Mouse (Mus musculus) heart, adult 11 months (tissue): ENCODE measurements around the gene Isyna1.
"Not testable (repeated sequence)": the region's sequence is repeated elsewhere in the genome, so short reads cannot be mapped to it uniquely, and the experiment has no call there.

Source experiments
- DNase-seq: peaks from one replicate; pipeline ENCODE4 v3.0.0; 2022

Gene Isyna1

DNA sequence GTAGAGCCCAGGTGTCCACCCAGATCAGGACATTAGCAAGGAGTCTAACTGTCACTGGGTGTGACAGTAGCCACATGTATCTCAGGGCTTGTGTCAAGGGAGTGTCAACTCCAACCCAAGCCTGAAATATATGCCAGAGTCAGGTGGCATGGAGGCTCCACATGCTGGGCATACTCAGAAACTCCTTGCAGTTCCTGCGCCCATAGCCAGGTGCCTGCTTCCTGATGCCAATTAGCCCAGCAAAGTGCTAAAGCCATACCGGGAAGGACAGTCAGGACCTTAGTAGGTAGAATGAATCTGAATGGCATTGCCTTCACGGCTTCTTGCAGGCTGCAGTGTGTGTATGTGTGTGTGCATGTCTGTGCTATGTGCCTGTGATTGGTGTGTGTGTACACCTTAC is 17.0 kb upstream of the Isyna1 start:
- DNase-seq, result no peak

DNA sequence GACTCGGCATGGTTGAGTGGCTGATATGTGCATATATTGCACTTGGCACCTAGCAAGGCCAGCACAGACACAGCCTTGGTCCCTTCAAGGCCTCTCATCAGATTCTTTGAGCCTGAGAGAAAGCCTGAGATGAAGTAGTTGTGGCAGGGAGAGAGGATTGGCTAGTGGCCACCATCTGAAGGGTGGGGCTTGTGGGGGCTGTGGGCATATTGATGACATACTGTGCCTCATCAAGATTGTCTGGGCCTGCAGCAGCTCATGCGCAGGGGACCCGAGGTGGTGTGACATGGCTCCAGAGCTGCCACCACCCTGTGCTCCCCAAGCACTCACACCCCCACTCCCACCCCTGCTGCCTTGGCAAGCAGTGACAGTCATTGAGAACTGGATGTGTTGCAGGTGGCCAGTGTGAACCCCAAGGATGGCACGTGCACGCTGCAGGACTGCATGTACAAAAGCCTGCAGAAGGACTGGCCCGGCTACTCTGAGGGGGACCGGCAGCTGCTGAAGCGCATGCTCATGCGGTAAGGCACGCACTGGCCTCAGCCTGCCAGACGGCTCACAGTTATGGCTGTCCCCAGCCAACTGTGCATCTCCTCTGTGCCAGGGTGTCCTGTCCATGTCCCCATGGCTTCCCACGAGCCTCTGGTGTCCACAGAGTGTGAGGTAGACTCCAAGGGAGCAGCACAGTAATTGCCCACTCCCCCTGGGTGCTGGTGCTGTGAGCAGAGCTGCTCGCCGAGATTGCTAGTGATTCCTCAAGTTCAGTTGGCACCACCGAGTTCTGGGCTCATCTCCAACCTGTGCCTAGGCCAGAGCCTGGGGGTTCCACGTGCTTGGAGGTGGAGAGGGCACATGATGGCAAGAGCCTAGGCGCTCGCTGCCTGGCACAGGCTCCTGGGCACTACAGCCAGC is 10.4 kb upstream of the Isyna1 start:
- DNase-seq, result peak; percentile 97

DNA sequence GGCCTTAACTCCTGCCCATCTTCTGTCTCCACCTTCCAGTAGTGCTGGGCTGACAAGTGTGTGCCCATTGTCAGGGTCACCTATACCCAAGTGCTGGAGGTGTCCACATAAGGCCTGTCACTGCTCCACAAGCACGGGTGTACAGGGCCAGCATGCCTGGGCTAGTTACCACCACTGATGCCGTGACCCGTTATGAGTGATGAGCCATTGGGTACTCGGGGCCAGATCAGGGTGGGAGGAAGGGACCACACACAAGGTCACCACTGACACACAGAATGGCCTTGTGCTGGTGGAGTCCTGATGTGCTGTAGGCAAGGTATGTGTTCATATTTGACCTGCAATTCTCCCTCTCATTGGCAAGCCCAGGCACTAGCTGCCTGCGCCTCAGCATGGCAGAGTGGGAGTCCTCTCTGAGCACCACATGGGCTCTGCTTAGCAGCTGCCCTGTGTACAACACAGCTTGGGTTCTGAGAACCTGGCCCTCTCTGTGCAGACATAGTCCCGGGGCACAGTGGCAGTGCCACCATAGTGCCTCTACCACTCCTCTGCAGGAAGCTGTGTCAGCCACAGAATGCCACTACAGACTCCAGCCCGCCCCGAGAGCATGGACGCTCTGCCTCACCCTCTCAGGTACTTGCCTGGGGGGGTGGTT is 9.4 kb upstream of the Isyna1 start:
- peak; percentile 92 for DNase-seq

DNA sequence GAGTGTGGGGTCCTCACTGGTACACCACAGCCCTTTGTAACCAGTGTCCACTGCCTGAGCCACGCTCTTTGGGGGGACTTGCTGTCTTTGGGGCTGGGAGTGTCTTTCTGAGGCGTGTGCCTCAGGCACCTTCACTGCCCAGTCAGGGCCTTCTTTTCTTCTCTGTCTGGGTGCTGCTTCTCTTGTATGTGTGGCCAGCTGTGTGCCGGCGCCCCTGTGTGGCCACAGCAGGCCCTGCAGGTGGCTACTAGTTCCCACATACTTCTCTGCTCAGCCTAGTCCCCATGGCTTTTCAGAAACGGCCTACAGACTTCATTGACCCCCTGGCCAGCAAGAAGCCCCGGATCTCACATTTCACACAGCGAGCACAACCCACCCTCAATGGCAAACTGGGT is 8.9 kb upstream of the Isyna1 start:
- DNase-seq, result peak; percentile 97

DNA sequence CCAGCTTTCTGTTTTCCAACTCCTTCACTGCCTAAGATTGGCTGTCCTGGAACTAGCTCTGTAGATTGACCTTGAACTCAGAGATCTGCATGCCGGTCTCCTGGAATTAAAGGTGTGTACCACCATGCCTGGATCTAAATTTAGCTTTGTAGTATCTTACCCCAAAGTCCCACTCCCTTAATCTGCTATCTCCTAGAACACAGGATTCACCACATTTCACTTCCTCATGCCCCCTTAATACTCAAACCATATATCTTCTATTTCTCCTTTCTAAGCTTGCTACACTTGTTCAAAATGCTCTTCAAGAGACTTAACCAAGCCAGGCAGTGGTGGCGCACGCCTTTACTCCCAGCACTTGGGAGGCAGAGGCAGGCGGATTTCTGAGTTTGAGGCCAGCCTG is 6.2 kb upstream of the Isyna1 start:
- not testable (repeated sequence) for DNase-seq

DNA sequence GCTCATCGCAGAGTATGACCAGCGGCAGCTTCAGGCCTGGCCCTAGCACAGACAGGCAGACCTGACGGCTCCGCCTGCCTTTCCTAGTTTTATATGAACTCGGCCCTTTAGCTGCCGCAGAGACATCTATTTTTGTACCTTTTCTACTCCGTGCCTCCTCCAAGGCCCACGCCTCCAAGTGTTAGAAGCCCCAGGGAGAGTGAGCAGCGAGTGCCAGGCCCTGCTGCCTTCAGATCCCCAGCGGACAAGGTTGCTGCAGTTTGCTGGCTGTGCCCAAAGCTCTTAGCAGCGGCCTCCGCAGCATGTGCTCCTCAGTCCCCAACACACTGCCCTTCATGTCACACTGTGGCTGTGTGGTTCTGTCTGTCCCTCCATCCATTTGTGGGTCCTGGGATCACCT is 2.6 kb upstream of the Isyna1 start:
- no peak for DNase-seq

DNA sequence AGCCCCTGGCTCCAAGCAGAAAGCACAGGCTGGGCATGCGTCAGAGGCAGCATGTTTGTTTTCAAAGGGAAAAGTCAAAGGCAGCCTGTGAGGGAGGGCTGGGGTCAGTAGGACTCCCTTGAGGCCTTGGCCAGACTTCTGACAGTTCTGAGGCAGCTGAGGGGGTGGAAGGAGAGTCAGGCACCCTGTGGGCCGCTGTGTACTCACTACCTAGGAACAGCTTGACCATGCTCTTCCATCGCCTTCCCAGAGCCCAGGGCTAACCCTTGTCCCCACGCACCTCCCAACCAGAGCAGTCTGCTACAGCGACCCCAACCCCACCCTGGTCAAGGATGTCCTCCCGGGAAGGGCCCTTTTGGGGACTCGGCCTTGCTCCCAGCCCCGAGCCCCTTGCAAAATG is 1.0 kb upstream of the Isyna1 start:
- peak; percentile 97 for DNase-seq

DNA sequence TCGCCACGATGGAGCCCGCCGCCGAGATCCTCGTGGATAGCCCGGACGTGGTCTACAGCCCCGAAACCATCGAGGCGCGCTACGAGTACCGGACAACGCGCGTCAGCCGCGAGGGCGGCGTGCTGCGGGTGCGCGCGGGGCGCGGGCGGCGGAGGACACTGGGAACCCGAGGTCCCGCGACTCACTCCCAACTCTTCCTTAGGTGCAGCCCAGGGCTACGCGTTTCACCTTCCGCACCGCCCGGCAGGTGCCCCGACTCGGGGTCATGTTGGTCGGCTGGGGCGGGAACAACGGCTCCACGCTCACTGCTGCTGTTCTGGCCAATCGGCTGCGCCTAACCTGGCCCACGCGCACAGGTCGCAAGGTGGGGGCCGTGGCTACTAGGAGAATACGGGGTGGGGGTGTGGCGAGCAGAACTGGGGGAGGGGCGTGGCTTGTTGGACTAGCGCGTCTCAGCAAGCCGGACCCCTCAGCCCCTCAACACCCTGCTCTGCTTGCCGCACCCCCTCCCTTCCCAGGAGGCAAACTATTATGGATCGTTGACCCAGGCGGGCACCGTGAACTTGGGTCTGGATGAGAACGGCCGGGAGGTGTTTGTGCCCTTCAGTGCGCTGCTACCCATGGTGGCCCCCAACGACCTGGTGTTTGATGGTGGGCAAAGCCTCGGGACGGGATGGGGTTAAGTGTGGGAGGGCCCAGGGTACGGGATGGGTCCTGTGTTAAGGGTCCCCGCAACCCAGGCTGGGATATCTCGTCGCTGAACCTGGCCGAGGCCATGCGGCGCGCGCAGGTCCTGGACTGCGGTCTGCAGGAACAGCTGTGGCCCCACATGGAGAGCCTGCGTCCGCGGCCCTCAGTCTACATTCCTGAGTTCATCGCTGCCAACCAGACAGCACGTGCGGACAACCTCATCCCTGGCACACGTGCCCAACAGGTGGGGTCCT is 720 bp downstream of the Isyna1 start:
- DNase-seq, result peak; percentile 96

DNA sequence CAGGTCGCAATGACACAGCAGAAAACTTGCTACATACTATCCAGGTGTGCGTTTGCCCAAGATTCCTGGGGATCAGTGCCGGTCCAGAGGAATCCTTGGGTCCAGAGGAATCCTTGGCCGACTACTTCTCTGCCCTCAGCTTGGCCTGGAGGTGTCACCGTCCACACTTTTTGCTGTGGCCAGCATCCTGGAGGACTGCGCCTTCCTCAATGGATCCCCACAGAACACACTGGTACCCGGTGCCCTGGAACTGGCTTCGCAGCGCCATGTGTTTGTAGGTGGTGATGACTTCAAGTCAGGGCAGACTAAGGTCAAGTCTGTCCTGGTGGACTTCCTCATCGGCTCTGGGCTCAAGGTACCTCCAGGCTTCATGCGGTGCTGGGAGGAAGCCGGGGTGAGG is 1.6 kb downstream of the Isyna1 start:
- peak; percentile 93 for DNase-seq

DNA sequence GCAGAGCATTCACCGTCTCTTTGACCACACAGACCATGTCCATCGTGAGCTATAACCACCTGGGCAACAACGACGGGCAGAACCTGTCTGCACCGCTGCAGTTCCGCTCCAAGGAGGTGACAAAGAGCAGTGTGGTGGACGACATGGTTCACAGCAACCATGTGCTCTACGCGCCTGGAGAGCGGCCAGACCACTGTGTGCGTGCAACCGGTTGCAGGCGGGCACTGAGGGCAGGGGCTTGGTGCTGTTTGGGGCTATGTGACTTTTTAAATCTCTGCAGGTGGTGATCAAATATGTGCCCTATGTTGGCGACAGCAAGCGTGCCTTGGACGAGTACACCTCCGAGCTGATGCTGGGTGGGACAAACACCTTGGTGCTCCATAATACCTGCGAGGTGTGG is 2.0 kb downstream of the Isyna1 start:
- DNase-seq, result peak; percentile 94

DNA sequence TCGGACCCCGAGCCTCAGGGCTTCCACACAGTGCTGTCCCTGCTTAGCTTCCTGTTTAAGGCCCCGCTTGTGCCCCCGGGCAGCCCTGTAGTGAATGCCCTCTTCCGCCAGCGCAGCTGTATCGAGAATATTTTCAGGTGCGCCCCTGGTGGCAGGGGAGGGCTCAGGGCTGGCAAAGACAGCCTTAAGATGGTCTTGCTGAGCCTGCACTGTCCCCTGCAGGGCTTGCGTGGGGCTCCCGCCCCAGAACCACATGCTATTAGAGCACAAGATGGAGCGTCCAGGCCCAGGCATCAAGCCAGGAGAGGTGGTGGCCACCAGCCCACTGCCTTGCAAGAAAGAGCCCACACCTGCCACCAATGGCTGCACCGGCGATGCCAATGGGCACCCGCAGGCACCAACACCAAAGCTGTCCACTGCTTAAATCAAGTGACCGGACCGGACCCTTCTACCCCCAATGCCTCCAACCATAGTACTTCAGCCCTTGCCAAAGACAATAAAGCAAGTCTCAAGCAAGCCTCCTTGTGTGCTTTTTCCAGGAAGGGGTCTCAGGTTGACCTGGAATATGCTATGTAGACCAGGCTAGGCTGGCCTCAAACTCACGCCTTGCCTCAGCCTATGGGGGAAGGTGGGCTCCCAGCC is 2.7 kb downstream of the Isyna1 start:
- DNase-seq, result peak; percentile 93

DNA sequence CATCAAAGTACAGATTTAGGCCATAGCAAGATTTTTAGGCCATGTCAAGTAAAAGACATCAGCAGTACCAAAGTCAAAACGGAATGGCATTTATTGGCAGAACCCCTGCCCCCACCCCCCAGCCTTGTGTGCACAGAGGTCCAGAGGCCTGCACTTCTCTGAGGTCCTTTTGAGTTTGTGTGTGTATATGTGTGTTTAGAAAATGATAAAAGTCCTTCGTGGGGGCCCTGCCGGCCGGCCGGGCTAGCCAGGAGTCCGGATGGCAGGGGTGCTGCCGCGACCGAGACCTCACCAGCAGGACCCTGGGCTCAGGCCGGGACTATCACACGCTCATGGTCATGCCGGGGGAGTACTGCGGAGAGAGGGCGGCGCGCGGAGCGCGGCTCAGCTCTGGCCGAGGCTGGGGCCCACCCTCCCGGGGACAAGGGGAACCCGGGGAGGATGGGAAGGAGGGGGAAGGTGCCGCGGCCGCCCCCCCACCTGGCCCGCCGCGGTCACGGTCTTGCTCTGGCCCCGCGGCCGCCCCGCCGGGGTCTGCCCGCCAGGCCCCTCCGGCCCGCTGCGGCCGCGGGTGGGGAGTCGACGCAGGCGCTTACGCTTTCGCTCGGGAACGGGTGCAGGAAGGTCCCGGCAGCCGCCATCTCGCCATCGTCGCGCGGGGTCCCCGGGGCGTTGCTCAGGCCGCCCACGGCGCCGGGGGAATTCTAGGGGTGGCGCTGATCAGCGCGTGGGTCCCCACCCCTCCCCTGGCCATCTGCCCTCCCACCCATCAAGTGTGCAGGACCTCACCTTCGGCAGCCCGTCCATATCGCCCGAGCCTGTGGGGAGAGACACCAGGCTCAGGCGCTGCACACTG is 3.5 kb downstream of the Isyna1 start:
- DNase-seq, result peak; percentile 94

DNA sequence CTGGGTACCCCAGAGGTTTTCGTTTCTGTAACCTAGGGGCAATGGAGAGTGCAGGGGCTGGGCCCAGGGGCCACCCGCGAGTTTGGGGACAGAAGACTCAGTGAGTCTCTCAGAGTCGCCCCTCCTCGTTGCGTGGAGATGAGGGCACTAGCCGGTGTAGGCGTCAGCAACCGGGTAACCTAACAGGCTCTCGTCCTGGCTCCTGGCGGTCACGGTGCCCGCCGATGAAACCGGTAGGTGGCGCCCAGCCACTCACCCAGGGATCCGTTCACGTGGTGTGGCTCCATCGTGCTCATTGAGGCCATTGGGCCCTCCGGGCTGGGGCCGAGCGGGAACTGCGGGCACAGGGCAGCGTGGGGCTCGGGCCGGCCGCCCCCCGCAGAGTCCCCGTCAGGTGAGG is 4.1 kb downstream of the Isyna1 start:
- DNase-seq, result peak; percentile 97

DNA sequence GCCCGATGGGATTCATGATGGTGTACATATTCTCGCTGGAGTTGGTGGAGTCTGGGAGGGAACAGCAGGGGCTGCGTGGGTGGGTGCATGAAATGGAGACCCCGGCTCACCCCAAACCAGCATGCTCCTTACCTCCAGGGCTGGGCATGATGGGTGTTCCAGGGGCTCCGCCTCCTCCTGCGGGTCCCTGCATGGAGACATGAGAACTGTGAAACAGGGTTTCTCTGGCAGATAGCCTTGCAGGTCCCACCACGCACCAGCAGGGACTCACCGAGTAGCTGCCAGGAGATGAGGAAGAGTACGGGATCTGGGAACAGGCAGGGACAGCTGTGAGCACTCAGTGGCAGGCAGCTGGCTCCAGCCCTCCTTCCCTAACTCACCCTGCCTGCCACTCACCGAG is 4.5 kb downstream of the Isyna1 start:
- no peak for DNase-seq

DNA sequence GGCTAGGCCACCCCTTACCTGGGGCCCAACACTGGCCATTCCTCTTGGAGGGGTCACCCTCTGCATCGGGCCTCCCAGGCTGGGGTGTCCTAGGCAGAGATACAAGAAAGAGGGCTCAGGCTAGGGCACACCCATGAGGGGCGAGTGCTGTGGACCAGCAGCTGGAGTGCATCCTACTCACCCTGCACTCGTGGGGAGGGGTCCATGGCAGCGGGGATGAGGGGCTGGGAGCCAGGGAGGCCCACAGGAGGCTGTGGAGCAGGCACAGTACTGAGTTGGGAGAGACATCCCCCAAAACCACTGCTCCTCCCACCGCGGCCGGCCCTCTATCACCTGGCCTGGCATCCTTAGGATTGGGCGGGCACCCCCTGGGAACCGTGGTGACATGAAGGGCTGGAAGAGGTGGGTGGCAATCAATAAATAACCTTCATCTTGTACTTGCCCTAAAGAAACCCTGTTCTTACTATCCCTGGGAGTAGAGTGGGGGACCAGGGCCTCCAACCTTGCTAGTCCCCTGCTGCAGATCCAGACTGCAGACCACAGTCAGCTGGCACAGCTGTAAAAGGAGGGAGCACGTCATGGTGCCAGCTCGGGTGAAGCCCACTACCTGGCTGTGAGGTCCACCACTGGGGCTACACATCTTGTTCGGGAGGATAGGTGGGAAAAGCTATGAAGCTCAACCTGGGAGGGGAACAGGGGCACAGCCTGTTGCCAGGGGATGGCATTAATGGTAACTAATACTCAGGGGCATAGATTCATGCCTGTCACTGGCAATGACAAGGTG is 5.5 kb downstream of the Isyna1 start:
- DNase-seq, result peak; percentile 93

DNA sequence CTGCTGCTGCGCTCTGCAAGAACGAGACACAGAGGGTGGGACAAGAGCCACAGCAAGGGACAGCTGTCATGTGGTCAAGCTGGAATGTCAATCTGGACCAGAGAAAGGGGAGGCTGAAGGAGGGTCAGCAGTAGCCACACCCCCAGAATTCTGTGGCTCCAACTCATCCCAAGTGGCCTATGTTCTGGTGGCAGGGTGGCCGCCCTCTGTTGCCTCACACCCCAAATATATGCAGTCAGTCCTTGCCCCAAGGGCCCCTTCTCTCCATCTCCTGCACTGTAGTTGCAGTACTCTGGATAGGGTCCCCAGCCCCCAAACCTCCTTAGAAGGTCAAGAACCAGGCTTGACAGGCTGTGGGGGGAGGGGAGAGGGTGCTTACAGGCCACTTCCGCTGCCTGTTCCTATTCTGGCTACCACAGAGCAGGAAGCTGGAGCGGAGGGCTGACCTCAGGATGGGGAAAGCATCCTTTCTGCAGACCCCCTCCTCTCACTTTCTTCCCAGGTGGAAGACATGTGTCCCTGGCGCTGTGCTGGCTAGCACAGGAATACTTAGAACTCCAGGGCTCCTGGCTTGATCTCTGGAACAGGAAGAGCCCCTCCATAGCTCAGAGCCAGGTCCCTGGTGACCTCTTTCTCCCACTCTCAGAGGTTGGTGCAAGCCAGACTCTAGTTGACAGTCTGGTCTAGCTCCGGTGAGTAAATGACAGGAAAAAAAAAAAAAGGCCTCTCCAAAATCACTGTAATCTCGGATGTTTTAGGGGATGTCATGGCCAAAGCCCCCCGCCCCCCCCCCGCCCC is 6.5 kb downstream of the Isyna1 start:
- peak; percentile 98 for DNase-seq

DNA sequence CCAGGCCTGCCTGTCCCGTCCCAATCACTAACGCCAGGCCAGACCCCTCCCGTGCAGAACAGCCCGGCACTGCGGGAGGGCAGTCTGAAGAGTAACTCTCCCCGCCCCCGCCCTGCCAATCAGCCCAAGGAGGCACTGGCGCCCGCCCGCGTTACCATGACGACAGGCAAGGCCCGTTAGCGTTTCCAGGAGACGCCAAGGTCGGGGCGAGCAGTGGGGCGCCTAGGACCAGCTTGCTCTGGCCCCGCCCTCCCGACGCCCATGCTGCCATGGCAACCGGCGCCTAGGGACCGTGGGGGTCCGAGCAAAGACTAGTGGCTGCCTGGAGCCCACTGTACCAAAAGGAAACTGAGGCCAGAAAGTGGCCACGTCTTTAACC is 7.1 kb downstream of the Isyna1 start:
- peak; percentile 98 for DNase-seq

DNA sequence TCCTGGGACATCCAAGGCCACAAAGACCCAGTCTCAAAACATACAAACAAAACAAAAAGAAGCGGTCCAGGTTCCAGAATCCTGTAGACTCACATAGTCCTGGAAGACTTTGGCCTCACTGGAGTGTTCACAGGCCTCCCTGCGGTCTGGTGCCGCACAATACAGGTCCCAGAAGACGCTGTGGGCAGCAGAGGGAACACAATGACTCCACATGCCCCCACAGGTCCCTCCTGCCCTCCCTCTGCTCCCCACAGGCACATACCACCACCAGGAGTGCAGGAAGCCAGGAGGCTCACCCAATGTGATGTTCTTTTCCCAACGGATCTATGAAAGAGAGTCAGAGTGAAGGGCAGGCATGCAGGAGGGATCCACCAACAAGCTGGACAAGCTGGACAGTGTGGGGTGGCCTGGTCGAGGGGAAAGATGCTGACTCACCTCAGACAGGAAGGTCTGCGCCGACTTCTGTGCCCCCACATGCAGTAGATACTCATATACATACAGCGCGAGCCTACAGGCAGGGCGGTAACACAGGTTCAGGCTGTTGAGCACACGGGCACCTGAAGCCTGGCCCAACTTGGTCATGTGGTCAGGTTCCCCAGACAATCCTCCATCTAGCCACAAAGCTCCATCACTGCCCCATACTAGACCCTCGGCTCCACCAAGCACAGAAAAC is 8.1 kb downstream of the Isyna1 start:
- peak; percentile 92 for DNase-seq

DNA sequence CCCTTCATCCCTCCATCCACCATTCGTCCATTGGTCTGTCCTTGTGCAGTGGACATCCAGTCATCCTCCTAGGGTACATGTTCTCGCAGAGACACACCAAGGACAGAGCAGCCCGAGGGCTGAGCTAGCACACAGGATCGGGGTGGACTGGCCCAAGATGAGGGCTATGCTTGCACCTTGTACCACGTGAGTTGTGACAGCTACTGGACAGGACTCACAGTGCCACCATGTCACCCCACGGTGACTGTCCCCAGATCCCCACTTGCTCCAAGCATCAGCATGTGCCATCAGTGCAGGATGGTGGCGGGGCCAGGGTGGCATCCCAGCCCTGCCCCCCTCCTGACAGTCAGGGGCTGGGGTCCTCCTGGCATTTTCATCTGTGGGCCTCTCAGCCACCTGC is 10.4 kb downstream of the Isyna1 start:
- peak; percentile 92 for DNase-seq
